Mouse (Mus musculus): ENCODE measurements around the gene Adat3.

DNA sequence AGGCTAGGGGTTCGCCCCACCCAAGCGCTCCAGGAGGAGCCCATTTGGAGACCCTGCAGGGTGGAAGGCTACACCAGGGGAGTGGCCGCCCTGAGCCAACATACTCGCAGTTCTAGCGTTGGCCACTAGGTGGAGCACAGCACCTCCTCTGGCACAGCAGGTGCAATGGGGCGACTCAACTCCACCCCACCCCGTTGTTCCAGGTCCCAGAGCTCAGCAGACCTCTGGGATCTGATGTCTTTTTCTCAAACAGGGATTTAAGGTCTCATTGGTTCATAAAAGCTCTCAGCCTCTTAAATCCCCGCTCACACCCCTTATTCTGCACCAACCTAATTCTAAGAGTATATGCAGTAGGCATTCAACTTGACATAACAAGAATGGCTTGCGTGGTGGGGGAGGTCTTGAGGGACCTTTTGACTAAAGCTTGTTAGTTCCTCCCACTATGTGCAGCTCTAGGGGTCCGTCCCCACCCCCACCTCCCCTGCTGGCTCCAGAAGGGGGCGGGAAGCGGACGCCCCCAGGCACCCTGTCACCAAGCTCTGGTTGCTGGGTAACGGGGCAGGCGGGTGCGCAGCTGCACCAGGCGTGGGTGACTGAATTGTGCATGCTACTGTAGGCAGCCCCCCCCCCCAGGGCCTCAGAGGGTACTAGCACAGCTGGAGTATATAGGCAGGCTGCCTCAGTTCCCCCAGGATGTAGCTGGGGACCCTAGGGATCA is 36.1 kb upstream of the Adat3 start:
- TF ChIP-seq CTCF (IDR thresholded peaks at IDR 0.05; ENCODE audit: low read depth, low read length) (peak; percentile 98), POLR2A (IDR thresholded peaks at IDR 0.05; ENCODE audit: extremely low read depth, insufficient read depth, low read length) (no peak)
